Mouse (Mus musculus): ENCODE results near the gene Sbno2. TPM values are rescaled to one million over a fixed set of nuclear protein-coding genes. Genes with fewer than 3 reads are reported as not detected.
A peak's percentile ranks its signal among the peaks of the same experiment; 100 is the strongest.

The Sbno2 gene
- polyA plus RNA-seq, 1 experiment from 2014 or later, result 13.0 TPM

DNA sequence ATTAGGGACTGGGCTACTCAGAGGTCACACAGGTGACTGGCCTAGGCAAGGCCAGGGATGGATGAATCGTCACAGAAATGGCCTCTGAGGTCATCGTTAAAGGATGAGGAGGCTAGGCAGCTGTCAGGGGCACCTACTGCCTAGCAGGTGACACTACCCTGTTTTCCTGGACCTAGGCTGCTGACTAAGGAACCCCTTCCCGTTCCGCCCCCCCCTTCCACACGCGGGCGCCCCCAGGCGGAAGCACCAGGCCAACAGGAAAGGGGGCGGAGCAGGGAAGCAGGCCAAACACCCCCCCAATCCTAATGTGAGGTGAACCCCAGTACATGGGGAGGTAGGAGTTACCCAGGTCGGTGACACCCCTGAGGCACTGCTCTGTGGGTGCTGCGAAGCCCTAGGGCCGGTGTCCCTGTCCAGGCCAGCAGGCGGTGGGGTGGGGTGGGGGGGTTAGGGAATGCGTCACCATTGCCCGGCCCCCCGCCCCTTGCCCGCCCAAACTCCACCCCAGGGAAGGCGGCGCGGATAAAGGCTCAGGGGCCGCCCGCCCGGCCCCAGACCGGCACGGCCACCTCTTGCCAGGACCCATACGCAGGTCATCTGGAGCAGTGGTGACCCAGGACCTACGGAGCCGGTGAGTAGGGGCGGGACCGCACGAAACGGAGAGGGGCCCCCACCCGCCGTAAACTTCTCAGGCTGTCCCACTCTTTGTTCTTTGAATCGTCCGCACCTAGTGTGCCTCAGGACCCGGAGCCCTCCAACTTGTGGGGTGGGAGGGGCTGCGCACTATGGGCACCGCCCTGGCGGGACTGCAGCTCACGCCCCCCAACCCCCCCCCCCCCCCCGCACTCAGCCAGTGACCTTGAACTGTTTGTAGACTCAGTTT is 42.6 kb upstream of the Sbno2 start, which contains the start of gene Midn:
Midn (plus strand) TSS at position 554 of the 883 bp plus-strand sequence.
- peak within 1 kb of the TSS; percentile 98 for H3K27ac ChIP-seq (ENCODE audit: poor library complexity, severe bottlenecking)

DNA sequence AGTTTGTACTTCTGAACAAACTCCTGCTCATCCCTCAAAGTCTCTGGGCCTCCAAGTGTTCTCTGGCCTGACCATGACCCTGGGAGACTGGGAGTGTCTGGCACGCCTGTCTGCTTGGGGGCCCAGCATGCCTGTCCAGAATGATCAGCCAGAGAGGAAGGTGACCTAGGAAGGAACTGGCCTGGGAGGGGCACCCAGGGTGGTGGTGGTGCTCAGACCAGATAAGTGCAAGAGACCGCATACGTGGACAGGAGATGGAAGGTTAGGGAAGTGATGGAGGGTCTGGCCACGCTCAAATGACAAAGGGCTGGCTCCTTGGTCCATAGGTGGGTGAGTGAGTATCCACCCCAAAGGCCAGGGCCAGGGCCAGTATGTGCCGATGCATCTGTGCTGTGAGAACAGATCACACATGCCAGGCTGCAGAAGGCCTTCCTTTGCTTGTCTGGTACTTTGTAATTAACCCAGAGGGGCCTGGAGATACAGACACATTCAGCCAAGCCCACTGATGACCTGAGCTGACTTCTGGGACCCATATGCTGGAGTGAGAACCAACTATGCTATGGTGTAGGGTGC is 41.9 kb upstream of the Sbno2 start:
- peak overlapping the region; percentile 98 for H3K27ac ChIP-seq (ENCODE audit: poor library complexity, severe bottlenecking)
- 49% methylated on average over 5 of the region's 5 CpGs for WGBS
- H3K27me3 ChIP-seq (replicated peaks), result no peaks in the 10 kb centered on the region
- peak overlapping the region; percentile 90 for H3K4me3 ChIP-seq
- peaks cover 59% of the 10 kb centered on the region for H3K36me3 ChIP-seq
- H3K9me3 ChIP-seq (replicated peaks), result no peaks in the 10 kb centered on the region
- ATAC-seq (ENCODE audit: insufficient number of reproducible peaks, low FRiP score), result no peak
- peak overlapping the region; percentile 90 for H3K9ac ChIP-seq
- peaks cover 57% of the 10 kb centered on the region for H3K4me1 ChIP-seq (replicated peaks)
- peak overlapping the region; percentile 87 for H3K4me2 ChIP-seq

More for the DNA sequence above, 42.6 kb upstream of the Sbno2 start, which contains the start of gene Midn:
- Histone ChIP-seq H3K4me1 (replicated peaks) (peaks cover 62% of the 10 kb centered on the region), H3K36me3 (peaks cover 67% of the 10 kb centered on the region), H3K27me3 (replicated peaks) (no peaks in the 10 kb centered on the region), H3K9ac (peak within 1 kb of the TSS; percentile 90), H3K4me2 (peak within 1 kb of the TSS; percentile 87), H3K9me3 (replicated peaks) (no peaks in the 10 kb centered on the region), H3K4me3 (peak within 1 kb of the TSS; percentile 90)
- peak; percentile 60 for ATAC-seq (ENCODE audit: insufficient number of reproducible peaks, low FRiP score)
- WGBS, result under 1% methylated on average over 40 of the region's 42 CpGs

DNA sequence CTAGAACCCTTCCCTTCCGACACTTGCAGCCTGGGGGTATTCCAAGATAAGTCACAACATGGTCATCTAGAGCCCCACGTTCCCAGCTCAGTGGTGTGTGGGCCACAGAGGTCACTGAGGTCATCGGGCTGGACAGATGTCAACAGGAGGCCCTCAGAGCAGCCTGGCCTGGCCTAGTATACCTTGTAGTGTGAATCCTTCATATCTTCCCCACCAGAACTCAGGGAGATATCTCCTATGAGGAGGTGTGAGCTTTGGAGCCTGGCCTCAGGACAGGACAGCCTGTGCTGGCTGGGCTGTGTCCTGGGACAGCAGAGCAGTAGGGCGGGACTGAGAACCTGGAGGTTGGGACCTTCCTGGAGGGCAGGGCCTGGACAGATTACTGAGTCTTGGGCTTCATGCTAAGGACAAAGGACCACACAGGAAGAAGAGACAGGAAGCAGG is 41.2 kb upstream of the Sbno2 start:
- H3K9me3 ChIP-seq (replicated peaks), result no peaks in the 10 kb centered on the region
- H3K9ac ChIP-seq, result peak overlapping the region; percentile 90
- ATAC-seq (ENCODE audit: insufficient number of reproducible peaks, low FRiP score), result no peak
- H3K36me3 ChIP-seq, result peaks cover 53% of the 10 kb centered on the region
- 52% methylated on average over 4 of the region's 4 CpGs for WGBS
- H3K4me2 ChIP-seq, result peak overlapping the region; percentile 87; the same call in 1 of the 2 replicates
- H3K27me3 ChIP-seq (replicated peaks), result no peaks in the 10 kb centered on the region
- peak overlapping the region; percentile 98 for H3K27ac ChIP-seq (ENCODE audit: poor library complexity, severe bottlenecking)
- H3K4me3 ChIP-seq, result no peak overlapping the region
- peaks cover 51% of the 10 kb centered on the region for H3K4me1 ChIP-seq (replicated peaks)

GRCm38 (mm10) chr10:80145896-80146295 is 40.5 kb upstream of the Sbno2 start:
- no peak for ATAC-seq (ENCODE audit: insufficient number of reproducible peaks, low FRiP score)
- Histone ChIP-seq H3K9ac (peak overlapping the region; percentile 90), H3K9me3 (replicated peaks) (no peaks in the 10 kb centered on the region), H3K27me3 (replicated peaks) (no peaks in the 10 kb centered on the region), H3K36me3 (peaks cover 47% of the 10 kb centered on the region), H3K4me3 (0 out of 2 replicates have a peak overlapping the region, but pooled peaks have one; percentile 5), H3K4me1 (replicated peaks) (peaks cover 51% of the 10 kb centered on the region), H3K27ac (ENCODE audit: poor library complexity, severe bottlenecking) (peak overlapping the region; percentile 98), H3K4me2 (peak overlapping the region; percentile 22; the same call in 1 of the 2 replicates)
- WGBS, result 83% methylated on average over 6 of the region's 6 CpGs

DNA sequence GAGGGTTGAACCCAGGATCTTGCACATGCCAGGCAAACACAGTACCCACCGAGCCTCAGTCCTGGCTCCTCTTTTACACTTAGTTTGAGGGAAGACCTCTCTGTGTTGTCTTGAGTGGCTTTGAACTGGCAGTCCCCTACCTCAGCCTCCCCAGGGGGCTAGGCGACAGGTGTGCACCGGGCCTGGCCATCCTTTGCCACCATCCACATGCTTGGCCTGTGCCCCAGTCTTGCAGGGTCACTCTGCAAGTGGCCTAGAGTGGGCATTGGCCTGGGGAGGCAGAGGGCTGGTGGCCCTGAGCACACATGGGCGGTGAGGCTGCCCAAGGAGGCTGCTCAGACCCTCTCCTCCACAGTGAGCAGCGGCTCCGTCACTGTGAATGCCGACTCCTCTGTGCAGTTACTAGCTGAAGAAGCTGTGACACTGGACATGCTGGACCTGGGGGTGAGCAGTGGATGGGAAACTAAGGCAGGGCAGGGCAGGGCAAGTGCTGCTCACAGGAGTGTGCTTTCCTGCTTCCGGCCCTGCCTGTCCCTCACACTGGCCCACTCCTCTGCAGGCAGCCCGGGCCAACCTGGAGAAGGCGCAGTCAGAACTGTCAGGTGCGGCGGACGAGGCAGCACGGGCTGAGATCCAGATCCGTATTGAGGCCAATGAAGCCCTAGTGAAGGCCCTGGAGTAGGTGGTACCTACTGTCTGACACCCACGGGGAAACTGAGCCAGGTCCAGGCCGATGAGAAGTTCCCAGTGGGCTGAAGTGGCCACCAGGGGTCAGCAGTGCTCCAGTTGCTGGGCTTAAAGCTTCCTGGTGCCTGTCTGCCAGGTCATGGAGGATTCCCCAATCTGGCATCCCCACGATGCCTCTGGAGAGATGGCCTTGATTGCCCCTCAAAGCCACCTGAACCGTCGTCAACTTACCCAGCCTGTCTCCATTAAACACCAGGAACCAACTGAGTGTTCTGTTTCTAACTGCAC is 39.8 kb upstream of the Sbno2 start:
- H3K4me3 ChIP-seq, result peak overlapping the region; percentile 5; the same call in 1 of the 2 replicates
- H3K4me2 ChIP-seq, result peak overlapping the region; percentile 22; the same call in 1 of the 2 replicates
- peaks cover 55% of the 10 kb centered on the region for H3K4me1 ChIP-seq (replicated peaks)

DNA sequence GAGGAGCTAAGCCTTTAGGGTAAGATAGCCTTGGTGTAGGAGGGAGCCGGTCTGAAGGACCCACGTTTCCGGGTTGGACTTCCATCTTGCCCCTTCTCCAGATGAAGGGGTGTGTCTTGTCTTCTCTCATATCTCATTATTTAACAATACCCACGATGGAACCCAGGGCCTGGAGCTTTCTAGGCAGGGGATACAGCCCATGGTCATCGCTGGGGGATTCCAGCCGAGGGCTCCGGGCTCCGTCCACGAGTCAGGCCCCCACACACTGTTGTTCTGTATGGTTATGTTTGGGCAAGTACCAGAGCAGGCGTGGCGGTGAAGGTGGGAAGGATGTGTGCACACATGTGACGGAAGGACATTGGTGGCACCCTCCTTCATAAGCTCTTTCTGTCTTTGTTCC is 38.8 kb upstream of the Sbno2 start:
- Histone ChIP-seq H3K27ac (ENCODE audit: poor library complexity, severe bottlenecking) (no peak overlapping the region), H3K9me3 (replicated peaks) (no peaks in the 10 kb centered on the region), H3K4me2 (no peak overlapping the region), H3K9ac (no peak overlapping the region), H3K4me3 (0 out of 2 replicates have a peak overlapping the region, but pooled peaks have one; percentile 3), H3K36me3 (peaks cover 35% of the 10 kb centered on the region), H3K4me1 (replicated peaks) (peaks cover 61% of the 10 kb centered on the region), H3K27me3 (replicated peaks) (no peaks in the 10 kb centered on the region)
- 93% methylated on average over 12 of the region's 12 CpGs for WGBS
- no peak for ATAC-seq (ENCODE audit: insufficient number of reproducible peaks, low FRiP score)

More for the DNA sequence above, 39.8 kb upstream of the Sbno2 start:
- Histone ChIP-seq H3K9me3 (replicated peaks) (no peaks in the 10 kb centered on the region), H3K36me3 (peaks cover 40% of the 10 kb centered on the region), H3K27ac (ENCODE audit: poor library complexity, severe bottlenecking) (peak overlapping the region; percentile 98; the same call in 1 of the 2 replicates), H3K27me3 (replicated peaks) (no peaks in the 10 kb centered on the region), H3K9ac (peak overlapping the region; percentile 90)
- 76% methylated on average over 20 of the region's 20 CpGs for WGBS
- no peak for ATAC-seq (ENCODE audit: insufficient number of reproducible peaks, low FRiP score)

- Histone ChIP-seq H3K27me3 (replicated peaks) (no peaks in the 10 kb centered on the region; the same call in 1 of the 2 replicates), H3K9ac (no peak overlapping the region), H3K27ac (ENCODE audit: poor library complexity, severe bottlenecking) (no peak overlapping the region), H3K4me2 (peak overlapping the region; percentile 68), H3K36me3 (peaks cover 35% of the 10 kb centered on the region), H3K4me1 (replicated peaks) (peaks cover 64% of the 10 kb centered on the region), H3K4me3 (peak overlapping the region; percentile 3; the same call in 1 of the 2 replicates), H3K9me3 (replicated peaks) (no peaks in the 10 kb centered on the region)
- ATAC-seq (ENCODE audit: insufficient number of reproducible peaks, low FRiP score), result no peak
- WGBS, result 94% methylated on average over 7 of the region's 7 CpGs
Measured at GRCm38 (mm10) chr10:80143664-80144063, 38.3 kb upstream of the Sbno2 start.

DNA sequence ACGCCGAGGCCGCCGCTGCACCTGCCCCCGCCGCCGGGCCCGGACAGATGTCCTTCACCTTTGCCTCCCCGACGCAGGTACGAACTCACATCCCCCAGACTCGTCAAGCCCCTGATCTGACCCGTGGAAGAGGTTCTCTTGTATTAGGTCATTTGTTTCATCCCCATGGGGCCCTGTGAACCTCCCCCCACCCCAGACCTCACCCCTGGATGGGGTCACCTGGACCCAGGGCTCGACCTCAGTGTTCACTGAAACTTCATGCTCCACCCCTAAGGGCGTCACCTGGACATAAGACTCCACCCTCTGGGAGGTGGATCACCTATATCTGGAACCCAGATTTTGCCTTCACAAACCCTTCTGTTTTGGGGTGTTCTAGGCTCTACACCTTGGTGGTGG is 37.2 kb upstream of the Sbno2 start:
- under 1% methylated on average over 15 of the region's 15 CpGs for WGBS
- H3K27ac ChIP-seq (ENCODE audit: poor library complexity, severe bottlenecking), result peak overlapping the region; percentile 86
- H3K9me3 ChIP-seq (replicated peaks), result no peaks in the 10 kb centered on the region
- peaks cover 72% of the 10 kb centered on the region for H3K4me1 ChIP-seq (replicated peaks)
- peak overlapping the region; percentile 72 for H3K4me3 ChIP-seq
- peaks cover 10% of the 10 kb centered on the region for H3K27me3 ChIP-seq (replicated peaks)
- peaks cover 35% of the 10 kb centered on the region for H3K36me3 ChIP-seq
- peak overlapping the region; percentile 96 for H3K9ac ChIP-seq
- H3K4me2 ChIP-seq, result peak overlapping the region; percentile 68
- ATAC-seq (ENCODE audit: insufficient number of reproducible peaks, low FRiP score), result no peak; the same call in 1 of the 2 replicates

DNA sequence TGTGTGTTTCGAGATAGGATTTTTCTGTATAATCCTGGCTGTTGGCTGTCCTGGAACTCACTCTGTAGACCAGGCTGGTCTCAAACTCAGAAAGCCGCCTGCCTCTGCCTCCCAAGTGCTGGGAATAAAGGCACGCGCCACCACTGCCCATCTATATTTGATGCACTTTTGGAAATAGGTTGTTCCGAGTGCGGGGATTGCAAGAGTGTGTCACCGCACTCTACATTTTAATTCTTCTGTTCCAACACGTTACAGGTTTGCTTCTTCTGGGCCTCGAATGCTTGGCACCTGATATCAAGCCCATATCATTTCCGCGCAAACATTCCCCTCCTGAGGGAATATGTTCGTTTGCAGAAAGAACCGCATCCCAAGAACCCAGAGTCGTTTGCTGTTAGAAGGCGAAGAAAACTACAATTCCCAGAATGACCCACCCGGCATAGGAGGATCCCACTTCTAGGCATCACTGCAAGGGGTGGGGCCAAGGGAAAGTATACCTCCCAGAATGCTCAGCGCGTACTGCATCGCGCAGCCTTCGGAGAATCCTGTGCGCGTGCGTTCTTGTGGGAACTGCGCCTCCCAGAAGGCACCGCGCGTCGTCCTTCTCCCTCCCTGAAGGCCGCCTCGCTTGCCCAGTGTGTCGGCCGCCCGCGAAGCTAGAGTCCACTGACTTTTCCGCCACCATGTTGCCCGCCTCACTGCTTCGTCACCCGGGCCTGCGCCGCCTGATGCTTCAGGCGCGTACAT is 36.6 kb upstream of the Sbno2 start:
- ATAC-seq (ENCODE audit: insufficient number of reproducible peaks, low FRiP score), result peak; percentile 87
- peaks cover 72% of the 10 kb centered on the region for H3K4me1 ChIP-seq (replicated peaks)
- H3K4me3 ChIP-seq, result peak overlapping the region; percentile 72
- peaks cover 16% of the 10 kb centered on the region for H3K27me3 ChIP-seq (replicated peaks)
- H3K36me3 ChIP-seq, result peaks cover 35% of the 10 kb centered on the region
- peak overlapping the region; percentile 68 for H3K4me2 ChIP-seq
- H3K27ac ChIP-seq (ENCODE audit: poor library complexity, severe bottlenecking), result peak overlapping the region; percentile 86
- under 1% methylated on average over 43 of the region's 43 CpGs for WGBS
- no peaks in the 10 kb centered on the region for H3K9me3 ChIP-seq (replicated peaks)
- peak overlapping the region; percentile 96 for H3K9ac ChIP-seq

- Histone ChIP-seq H3K27me3 (replicated peaks) (peaks cover 23% of the 10 kb centered on the region), H3K27ac (ENCODE audit: poor library complexity, severe bottlenecking) (peak overlapping the region; percentile 59), H3K36me3 (peaks cover 30% of the 10 kb centered on the region), H3K4me2 (peak overlapping the region; percentile 68), H3K4me1 (replicated peaks) (peaks cover 72% of the 10 kb centered on the region), H3K9ac (peak overlapping the region; percentile 61), H3K9me3 (replicated peaks) (no peaks in the 10 kb centered on the region), H3K4me3 (peak overlapping the region; percentile 72)
- under 1% methylated on average over 29 of the region's 29 CpGs for WGBS
- ATAC-seq (ENCODE audit: insufficient number of reproducible peaks, low FRiP score), result peak; percentile 80
Measured at GRCm38 (mm10) chr10:80141243-80141642, 35.9 kb upstream of the Sbno2 start.
